Mouse (Mus musculus): ENCODE measurements around the gene Pus7. TPM values are rescaled to one million over a fixed set of nuclear protein-coding genes. Genes with fewer than 3 reads are reported as not detected.

Gene Pus7
- total and polyA plus RNA-seq, 3 experiments: 35.3 to 62.9 (median 61.9) TPM

DNA sequence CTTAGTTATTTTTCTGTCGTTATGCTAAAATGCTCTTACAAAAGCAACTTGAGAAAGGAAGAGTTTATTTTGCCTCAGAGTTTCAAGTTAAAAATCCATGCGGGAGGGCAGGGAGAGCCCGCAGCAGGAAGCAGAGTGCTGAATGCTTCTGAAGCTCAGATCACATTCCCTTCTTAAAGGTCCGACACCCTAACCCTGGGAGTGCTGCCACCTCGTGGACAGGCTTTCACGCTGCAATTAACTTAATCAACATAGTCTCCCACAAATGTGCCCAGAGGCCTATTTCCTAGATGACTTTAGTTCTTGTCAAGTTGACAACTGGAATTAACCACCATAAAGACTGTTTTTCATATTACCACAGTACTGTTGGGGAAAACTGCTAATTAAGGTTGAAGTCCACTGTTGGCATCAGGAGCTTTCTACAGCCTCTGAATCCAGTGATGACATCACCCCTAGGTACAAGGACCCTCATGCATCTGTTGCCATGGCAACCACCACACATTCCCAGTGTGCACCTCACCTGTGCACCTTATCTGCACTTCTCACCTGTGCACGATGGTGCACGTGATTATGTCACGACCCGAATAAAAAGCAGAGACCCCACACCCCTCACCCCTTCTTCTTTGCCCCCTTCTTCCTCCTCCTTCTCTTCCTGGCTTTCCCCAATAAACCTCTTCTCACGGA lies 43.0 kb upstream of the Pus7 start (continued):
- TF ChIP-seq ZNF384 (IDR thresholded peaks at IDR 0.05; ENCODE audit: low read depth, low read length) (no peak; the same call in 1 of the 2 replicates), RAD21 (IDR thresholded peaks at IDR 0.05; ENCODE audit: low read depth, low read length) (peak; percentile 45), MAFK (IDR thresholded peaks at IDR 0.05; ENCODE audit: insufficient replicate concordance, low read length) (no peak)

DNA sequence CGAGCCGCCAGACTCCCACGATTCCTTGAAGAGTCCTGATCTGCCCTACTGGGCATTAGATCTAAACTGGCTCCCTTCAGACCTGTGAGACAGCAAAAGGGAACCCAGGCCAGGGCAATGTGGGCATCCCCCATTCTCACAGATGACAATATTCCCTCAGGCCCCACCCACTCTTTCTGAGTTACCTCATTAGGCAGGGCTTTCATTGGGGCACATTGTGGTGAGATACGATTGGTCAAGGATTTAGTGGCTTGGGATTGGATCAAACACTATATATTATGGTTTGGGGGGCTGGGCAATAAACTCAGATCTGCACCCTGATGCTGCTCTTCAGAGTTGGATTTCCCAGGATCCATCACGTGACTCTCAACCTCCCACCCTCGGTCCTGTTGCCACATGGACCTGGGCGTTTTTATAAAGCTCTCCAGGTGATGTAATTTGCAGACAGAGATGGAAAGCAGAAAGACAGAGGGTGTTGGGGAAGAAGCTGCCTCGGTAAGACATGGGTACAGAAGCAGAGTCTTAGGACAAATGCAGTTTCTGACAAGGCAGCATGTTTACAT lies 40.7 kb upstream of the Pus7 start:
- dilution Hi-C loops (cut with MboI; ENCODE audit: extremely low pct_ligation_motif_present, extremely low pct_unique_long_range_greater_than_20kb, low sequenced_read_pairs) (no loop called here), in situ Hi-C loops (cut with MboI; ENCODE audit: low pct_ligation_motif_present, low pct_unique_long_range_greater_than_20kb, low sequenced_read_pairs) (no loop called here)
- Histone ChIP-seq H3K79me2 (replicated peaks; ENCODE audit: control insufficient read depth, extremely low read depth, insufficient read depth, poor library complexity, severe bottlenecking) (no peaks in the 10 kb centered on the region), H3K27ac (ENCODE audit: insufficient read depth, low read depth) (no peak overlapping the region), H3K9me3 (replicated peaks; ENCODE audit: low read length) (no peaks in the 10 kb centered on the region), H3K4me2 (ENCODE audit: insufficient read depth, low read depth, poor library complexity, severe bottlenecking) (no peak overlapping the region), H3K27me3 (replicated peaks) (no peaks in the 10 kb centered on the region), H3K4me1 (ENCODE audit: control insufficient read depth in 1 of 2, insufficient read depth in 2 of 2) (0 out of 4 replicates have a peak, but pooled peaks cover 2 to 6% of the 10 kb centered on the region in 2 experiments), H3K36me3 (replicated peaks in 1 of 2; ENCODE audit: control insufficient read depth in 1 of 2, insufficient read depth in 1 of 2, low read length in 1 of 2) (peaks cover 10 to 21% of the 10 kb centered on the region in 2 experiments), H3K4me3 (replicated peaks in 1 of 3; ENCODE audit: low read depth in 2 of 3, low read length in 2 of 3, poor library complexity in 1 of 3) (no peak overlapping the region), H3K9ac (ENCODE audit: insufficient read depth, low read depth) (no peak overlapping the region)
- DNase-seq (ENCODE audit: extremely low read depth): no peak
- TF ChIP-seq HCFC1 (IDR thresholded peaks at IDR 0.05; ENCODE audit: low read depth, low read length) (no peak), USF1 (IDR thresholded peaks at IDR 0.05; ENCODE audit: low read depth, low read length) (no peak), TCF12 (IDR thresholded peaks at IDR 0.05; ENCODE audit: low read depth, low read length) (no peak), PAX5 (IDR thresholded peaks at IDR 0.05; ENCODE audit: low read length) (no peak), ZKSCAN1 (IDR thresholded peaks at IDR 0.05; ENCODE audit: borderline replicate concordance, low read depth, low read length) (no peak), MYC (IDR thresholded peaks at IDR 0.05; ENCODE audit: low read depth, low read length) (no peak), USF2 (conservative IDR thresholded peaks at IDR 0.05; ENCODE audit: low read depth, low read length) (no peak), RAD21 (IDR thresholded peaks at IDR 0.05; ENCODE audit: low read depth, low read length) (no peak), MAFK (IDR thresholded peaks at IDR 0.05; ENCODE audit: insufficient replicate concordance, low read length) (no peak)

DNA sequence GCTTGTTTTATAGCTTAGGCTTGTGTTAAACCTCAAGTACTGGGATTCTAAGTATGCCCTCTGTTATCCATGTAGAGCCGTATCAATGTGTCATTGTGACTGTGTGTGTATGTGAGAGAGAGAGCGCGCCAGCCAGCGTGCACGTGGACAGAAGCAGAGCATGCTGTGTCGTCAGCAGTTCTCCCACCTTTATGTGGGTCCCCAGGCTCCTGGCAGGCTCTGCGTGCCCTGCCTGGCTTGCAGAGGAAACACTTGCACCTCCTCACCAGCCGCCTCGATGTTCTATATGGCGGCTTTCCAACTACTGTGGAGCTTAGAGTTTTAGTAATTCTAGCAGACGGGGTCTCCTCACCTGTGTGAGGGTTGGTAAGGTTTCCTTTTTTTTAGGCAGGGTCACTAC lies 38.8 kb upstream of the Pus7 start:
- no peak overlapping the region for H3K27ac ChIP-seq (ENCODE audit: insufficient read depth, low read depth)
- no peaks in the 10 kb centered on the region for H3K79me2 ChIP-seq (replicated peaks; ENCODE audit: control insufficient read depth, extremely low read depth, insufficient read depth, poor library complexity, severe bottlenecking)
- 0 out of 4 replicates have a peak, but pooled peaks cover 0 to 6% of the 10 kb centered on the region in 2 experiments for H3K4me1 ChIP-seq (ENCODE audit: control insufficient read depth in 1 of 2, insufficient read depth in 2 of 2)
- no peak overlapping the region for H3K4me2 ChIP-seq (ENCODE audit: insufficient read depth, low read depth, poor library complexity, severe bottlenecking)
- H3K9me3 ChIP-seq (replicated peaks; ENCODE audit: low read length): no peaks in the 10 kb centered on the region
- DNase-seq (ENCODE audit: extremely low read depth): no peak
- H3K27me3 ChIP-seq (replicated peaks): no peaks in the 10 kb centered on the region
- TF ChIP-seq IRF4 (IDR thresholded peaks at IDR 0.05; ENCODE audit: low read depth, low read length) (no peak), BHLHE40 (IDR thresholded peaks at IDR 0.05; ENCODE audit: low read depth, low read length) (no peak), RCOR1 (conservative IDR thresholded peaks at IDR 0.05; ENCODE audit: low read depth, low read length) (no peak), MAZ (IDR thresholded peaks at IDR 0.05; ENCODE audit: low read depth, low read length) (no peak), POLR2AphosphoS2 (IDR thresholded peaks at IDR 0.05; ENCODE audit: low read depth, low read length) (no peak), UBTF (IDR thresholded peaks at IDR 0.05; ENCODE audit: low read depth, low read length) (no peak), USF2 (conservative IDR thresholded peaks at IDR 0.05; ENCODE audit: low read depth, low read length) (no peak), RAD21 (IDR thresholded peaks at IDR 0.05; ENCODE audit: low read depth, low read length) (no peak), NRF1 (IDR thresholded peaks at IDR 0.05; ENCODE audit: low read depth, low read length) (no peak), JUND (conservative IDR thresholded peaks at IDR 0.05; ENCODE audit: low read depth, low read length) (no peak), KAT2A (IDR thresholded peaks at IDR 0.05; ENCODE audit: insufficient replicate concordance, low read length) (no peak), CHD1 (IDR thresholded peaks at IDR 0.05; ENCODE audit: low read depth, low read length) (no peak), GABPA (IDR thresholded peaks at IDR 0.05; ENCODE audit: insufficient replicate concordance, low read depth, low read length) (no peak), TBP (conservative IDR thresholded peaks at IDR 0.05; ENCODE audit: low read depth, low read length) (no peak), MYC (IDR thresholded peaks at IDR 0.05; ENCODE audit: low read depth, low read length) (no peak), PAX5 (IDR thresholded peaks at IDR 0.05; ENCODE audit: low read length) (no peak), ZMIZ1 (IDR thresholded peaks at IDR 0.05; ENCODE audit: low read depth, low read length) (no peak), ZNF384 (IDR thresholded peaks at IDR 0.05; ENCODE audit: low read depth, low read length) (no peak)
- H3K36me3 ChIP-seq (replicated peaks in 1 of 2; ENCODE audit: control insufficient read depth in 1 of 2, insufficient read depth in 1 of 2, low read length in 1 of 2): peaks cover 19 to 37% of the 10 kb centered on the region in 2 experiments
- no peak overlapping the region for H3K9ac ChIP-seq (ENCODE audit: insufficient read depth, low read depth)
- no peak overlapping the region for H3K4me3 ChIP-seq (replicated peaks in 1 of 3; ENCODE audit: low read depth in 2 of 3, low read length in 2 of 3, poor library complexity in 1 of 3)
- in situ Hi-C loops (cut with MboI; ENCODE audit: low pct_ligation_motif_present, low pct_unique_long_range_greater_than_20kb, low sequenced_read_pairs) (no loop called here), dilution Hi-C loops (cut with MboI; ENCODE audit: extremely low pct_ligation_motif_present, extremely low pct_unique_long_range_greater_than_20kb, low sequenced_read_pairs) (no loop called here)
